Mouse (Mus musculus) testis, adult 2 months (tissue): Measurements from ENCODE around the gene Pin4. TPM values are rescaled to one million over a fixed set of nuclear protein-coding genes. Genes with fewer than 3 reads are reported as not detected.
"Not testable (repeated sequence)": the region's sequence is repeated elsewhere in the genome, so short reads cannot be mapped to it uniquely, and the experiment has no call there.

ENCODE experiments used
- H3K27ac ChIP-seq: fragments of 200-500 bp; 2 replicates; pipeline ENCODE4 v1.5.1; 2012; ENCODE audit warnings: low read depth, low read length; ENCODE audit not compliant: control insufficient read depth, insufficient read depth
- H3K27me3 ChIP-seq: fragments of 200-500 bp; 2 replicates; pipeline ENCODE4 v1.6.1; 2012; ENCODE audit warnings: mild to moderate bottlenecking, low read length, moderate library complexity; ENCODE audit not compliant: control insufficient read depth, insufficient read depth
- H3K36me3 ChIP-seq: fragments of 200-500 bp; 2 replicates; pipeline ENCODE4 v1.6.1; 2012; ENCODE audit warnings: mild to moderate bottlenecking, low read length; ENCODE audit not compliant: control insufficient read depth, insufficient read depth
- H3K4me1 ChIP-seq: fragments of 200-500 bp; 2 replicates; pipeline ENCODE4 v1.6.1; 2012; ENCODE audit warnings: low read length; ENCODE audit not compliant: control insufficient read depth, insufficient read depth
- H3K4me3 ChIP-seq: fragments of 200-500 bp; 2 replicates; pipeline ENCODE4 v1.5.1; 2012; ENCODE audit warnings: low read depth, mild to moderate bottlenecking, low read length, moderate library complexity, mixed read lengths; ENCODE audit not compliant: control insufficient read depth
- CTCF ChIP-seq: fragments of 200-500 bp; IDR thresholded peaks from 2 replicates; pipeline ENCODE4 v1.5.1; 2012; ENCODE audit warnings: low read depth, mild to moderate bottlenecking, inconsistent platforms, low read length, moderate library complexity; ENCODE audit not compliant: control insufficient read depth, insufficient read depth, insufficient replicate concordance
- POLR2A ChIP-seq: fragments of 200-500 bp; IDR thresholded peaks from 2 replicates; pipeline ENCODE4 v1.6.1; 2012; ENCODE audit warnings: low read depth, mild to moderate bottlenecking, inconsistent platforms, low read length, moderate library complexity; ENCODE audit not compliant: control insufficient read depth
- polyA plus RNA-seq: library from polyadenylated mRNA; depleted of rRNA; stranded (reverse); fragments of >200 nt; gene quantifications from 2 replicates; pipeline ENCODE4 v1.2.3, GENCODE M21; 2012

The Pin4 gene
- polyA plus RNA-seq, 1 experiment = 5.1 TPM

- Histone ChIP-seq H3K36me3 (no peaks in the 10 kb centered on the region), H3K27me3 (no peaks in the 10 kb centered on the region), H3K4me1 (no peaks in the 10 kb centered on the region), H3K4me3 (no peak overlapping the region), H3K27ac (no peak overlapping the region)
- no peak for TF ChIP-seq CTCF
- no peak for TF ChIP-seq POLR2A
These were observed 17.4 kb upstream of the Pin4 start for GRCm38 (mm10) chrX:102101886-102102285.

- H3K27ac ChIP-seq, H3K36me3 ChIP-seq, H3K27me3 ChIP-seq, H3K4me3 ChIP-seq, H3K4me1 ChIP-seq: not testable (repeated sequence)
These were observed 15.4 kb upstream of the Pin4 start for GRCm38 (mm10) chrX:102103830-102104229.

GRCm38 (mm10) chrX:102109349-102109748 is 9.9 kb upstream of the Pin4 start:
- H3K4me3 ChIP-seq, H3K27ac ChIP-seq, H3K4me1 ChIP-seq, H3K36me3 ChIP-seq, H3K27me3 ChIP-seq: not testable (repeated sequence)

- Histone ChIP-seq H3K27me3 (no peaks in the 10 kb centered on the region), H3K4me1 (no peaks in the 10 kb centered on the region), H3K36me3 (no peaks in the 10 kb centered on the region), H3K4me3 (no peak overlapping the region), H3K27ac (no peak overlapping the region)
- no peak for TF ChIP-seq POLR2A
- TF ChIP-seq CTCF = no peak
These were observed 3.6 kb upstream of the Pin4 start for GRCm38 (mm10) chrX:102115676-102116075.

GRCm38 (mm10) chrX:102121321-102121720 is 2.1 kb downstream of the Pin4 start:
- H3K36me3 ChIP-seq = no peaks in the 10 kb centered on the region
- no peaks in the 10 kb centered on the region for H3K4me1 ChIP-seq
- no peaks in the 10 kb centered on the region for H3K27me3 ChIP-seq
- TF ChIP-seq CTCF (no peak), POLR2A (no peak)
- H3K4me3 ChIP-seq = no peak overlapping the region
- no peak overlapping the region for H3K27ac ChIP-seq

GRCm38 (mm10) chrX:102141157-102141556 is 21.9 kb downstream of the Pin4 start:
- Histone ChIP-seq H3K4me3 (no peak overlapping the region), H3K36me3 (no peaks in the 10 kb centered on the region), H3K4me1 (no peaks in the 10 kb centered on the region), H3K27ac (no peak overlapping the region), H3K27me3 (no peaks in the 10 kb centered on the region)
- TF ChIP-seq POLR2A (no peak), CTCF (no peak)

GRCm38 (mm10) chrX:102156618-102157422 is 37.6 kb downstream of the Pin4 start, which contains the start of gene Ercc6l:
Gene Ercc6l (minus strand): TSS chrX:102157091.
- H3K27ac ChIP-seq = peak within 1 kb of the TSS; percentile 98
- H3K4me3 ChIP-seq = peak within 1 kb of the TSS; percentile 93

GRCm38 (mm10) chrX:102157423-102157791 is 38.2 kb downstream of the Pin4 start:
- H3K27me3 ChIP-seq = no peaks in the 10 kb centered on the region
- TF ChIP-seq POLR2A = no peak
- TF ChIP-seq CTCF = no peak
- no peaks in the 10 kb centered on the region for H3K4me1 ChIP-seq
- peak overlapping the region; percentile 74 for H3K27ac ChIP-seq
- no peaks in the 10 kb centered on the region for H3K36me3 ChIP-seq
- H3K4me3 ChIP-seq = peak overlapping the region; percentile 68

More at GRCm38 (mm10) chrX:102156618-102157422, 37.6 kb downstream of the Pin4 start, which contains the start of gene Ercc6l:
- Histone ChIP-seq H3K4me1 (no peaks in the 10 kb centered on the region), H3K36me3 (no peaks in the 10 kb centered on the region), H3K27me3 (no peaks in the 10 kb centered on the region)
- TF ChIP-seq CTCF (no peak), POLR2A (peak; percentile 66)
